Mouse (Mus musculus): Measurements from ENCODE around the gene DXBay18.
"Not testable (repeated sequence)": the region's sequence is repeated elsewhere in the genome, so short reads cannot be mapped to it uniquely, and the experiment has no call there.

Gene DXBay18

DNA sequence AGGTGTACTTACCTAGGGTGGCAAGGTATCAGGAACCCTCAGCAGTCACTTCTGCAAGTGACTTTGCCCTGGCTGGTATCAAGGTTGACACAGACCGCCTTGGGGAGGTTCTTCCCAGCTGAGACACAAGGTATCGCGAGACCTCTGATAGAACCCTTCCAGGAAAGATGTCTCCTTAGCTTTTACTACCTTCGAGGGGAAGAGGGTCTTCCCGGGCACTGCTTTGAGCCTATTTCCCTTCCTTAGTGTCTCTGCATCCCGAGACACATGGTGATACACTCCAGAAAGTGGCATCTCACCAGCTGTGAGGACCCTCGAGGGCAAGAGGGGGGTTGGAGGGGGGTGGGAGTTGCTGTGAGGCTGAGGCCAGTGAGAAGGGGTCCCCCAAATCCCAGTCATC lies at the start of gene DXBay18:
DXBay18 (minus strand) TSS at position 101 of the 400 bp plus-strand sequence.
- not testable (repeated sequence) for DNase-seq (ENCODE audit: low read depth, low spot score)

DNA sequence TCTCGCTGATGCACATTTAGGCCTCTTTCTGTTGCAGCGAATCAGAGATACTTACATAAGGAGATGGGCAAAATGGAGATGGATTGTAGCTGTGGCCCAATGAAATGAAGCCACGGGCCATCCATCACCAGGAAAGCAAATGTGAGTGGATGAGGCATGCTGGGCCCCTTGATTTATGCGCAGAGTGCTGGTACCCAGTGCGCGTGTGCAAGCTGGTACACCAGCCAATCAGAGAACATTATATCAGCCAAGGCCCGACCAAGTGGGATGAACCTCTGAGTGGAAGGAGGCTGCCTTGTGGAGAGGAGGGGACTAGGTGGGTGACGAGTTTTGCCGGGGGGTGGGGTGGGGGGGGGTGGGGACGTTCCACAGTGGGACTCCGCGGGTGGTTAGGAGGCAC lies 42.7 kb upstream of the DXBay18 start, which contains the start of gene Xlr3b:
Xlr3b (plus strand) TSS at position 274 of the 400 bp plus-strand sequence.
- DNase-seq (ENCODE audit: low read depth, low spot score), result not testable (repeated sequence)

DNA sequence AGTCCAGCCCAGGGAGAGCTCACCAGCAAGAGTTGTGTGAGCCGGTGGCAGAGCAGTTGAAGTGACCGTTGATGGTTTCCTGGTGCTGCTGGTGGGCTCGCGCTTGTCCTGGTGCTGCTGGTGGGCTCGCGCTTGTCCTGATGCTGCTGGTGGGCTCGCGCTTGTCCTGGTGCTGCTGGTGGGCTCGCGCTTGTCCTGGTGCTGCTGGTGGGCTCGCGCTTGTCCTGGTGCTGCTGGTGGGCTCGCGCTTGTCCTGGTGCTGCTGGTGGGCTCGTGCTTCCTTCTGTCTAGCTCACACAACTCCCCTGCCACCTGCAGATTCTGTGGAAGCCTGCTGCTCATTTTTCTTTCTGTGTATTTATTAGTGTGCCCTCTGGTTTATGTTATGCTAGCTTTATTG lies 27.6 kb upstream of the DXBay18 start, which contains the start of gene Spin2d:
Spin2d (minus strand) TSS at position 101 of the 400 bp plus-strand sequence.
- not testable (repeated sequence) for DNase-seq (ENCODE audit: low read depth, low spot score)

DNA sequence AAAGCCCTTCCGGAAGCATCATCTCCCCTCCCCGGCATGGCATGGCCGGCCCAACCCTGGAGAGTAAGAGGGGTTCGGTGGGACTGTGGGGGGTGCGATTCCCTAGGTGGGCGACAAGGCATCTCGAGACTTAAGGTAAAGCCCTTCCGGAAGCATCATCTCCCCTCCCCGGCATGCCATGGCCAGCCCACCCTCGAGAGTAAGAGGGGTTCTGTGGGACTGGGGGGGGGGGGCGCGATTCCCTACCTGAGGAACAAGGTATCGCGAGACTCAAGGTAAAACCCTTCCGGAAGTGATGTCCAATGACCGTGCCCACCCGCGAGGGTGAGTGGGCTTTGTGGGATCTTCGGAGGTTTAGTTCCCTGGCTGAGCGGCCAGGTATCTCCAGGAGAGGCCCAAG lies 754 bp downstream of the DXBay18 start, which contains the start of gene Xlr5b:
Xlr5b (plus strand) TSS at position 301 of the 400 bp plus-strand sequence.
- DNase-seq (ENCODE audit: low read depth, low spot score), result not testable (repeated sequence)

DNA sequence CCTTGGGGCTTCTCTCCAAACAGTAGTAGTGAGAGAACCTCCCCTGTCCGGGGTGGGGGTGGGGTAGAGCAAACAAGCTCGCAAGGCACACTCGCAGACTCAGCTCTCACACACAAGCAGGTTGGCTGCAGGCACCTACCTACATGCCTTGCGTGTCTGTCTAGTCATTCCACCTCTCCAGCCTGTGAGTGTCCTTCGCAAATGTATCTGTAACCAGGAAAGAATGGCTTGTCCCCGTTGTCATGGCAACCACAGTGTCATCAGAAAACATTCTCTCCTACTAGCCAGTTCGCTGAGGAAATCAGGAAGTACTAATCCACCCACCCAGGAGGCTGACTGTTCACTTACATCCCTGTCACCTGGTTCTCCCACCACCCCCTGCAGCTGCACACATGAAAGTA lies 6.0 kb downstream of the DXBay18 start:
- not testable (repeated sequence) for DNase-seq (ENCODE audit: low read depth, low spot score)

DNA sequence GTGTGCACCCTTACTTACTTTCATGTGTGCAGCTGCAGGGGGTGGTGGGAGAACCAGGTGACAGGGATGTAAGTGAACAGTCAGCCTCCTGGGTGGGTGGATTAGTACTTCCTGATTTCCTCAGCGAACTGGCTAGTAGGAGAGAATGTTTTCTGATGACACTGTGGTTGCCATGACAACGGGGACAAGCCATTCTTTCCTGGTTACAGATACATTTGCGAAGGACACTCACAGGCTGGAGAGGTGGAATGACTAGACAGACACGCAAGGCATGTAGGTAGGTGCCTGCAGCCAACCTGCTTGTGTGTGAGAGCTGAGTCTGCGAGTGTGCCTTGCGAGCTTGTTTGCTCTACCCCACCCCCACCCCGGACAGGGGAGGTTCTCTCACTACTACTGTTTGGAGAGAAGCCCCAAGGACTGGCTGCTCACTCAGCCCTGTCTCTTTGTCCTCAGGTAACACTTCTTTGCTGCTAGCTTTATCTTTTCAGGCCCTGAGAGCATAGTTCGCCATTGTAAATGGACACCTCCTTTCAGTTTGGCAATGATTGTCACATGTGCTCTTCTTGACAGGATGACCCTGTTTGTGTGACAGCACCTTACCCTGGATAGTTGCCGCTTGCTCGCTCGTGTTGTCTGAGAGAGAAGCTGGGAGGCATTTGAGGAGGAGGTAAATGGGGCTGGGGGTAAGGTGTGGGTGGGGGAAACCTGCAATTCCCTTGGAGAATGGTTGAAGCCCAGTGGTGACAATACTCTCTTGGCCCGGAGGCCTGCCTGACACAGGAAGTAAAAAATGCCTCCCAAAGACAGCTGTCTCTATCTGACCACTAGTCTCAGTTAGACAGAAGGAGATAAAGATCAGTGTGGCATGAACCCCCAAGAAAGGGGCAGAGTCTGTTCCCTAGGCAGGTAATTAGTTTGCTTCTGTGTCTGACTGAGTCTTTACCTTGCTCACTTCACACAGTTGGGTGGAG lies 26.1 kb downstream of the DXBay18 start:
- DNase-seq (ENCODE audit: low read depth, low spot score), result not testable (repeated sequence)

DNA sequence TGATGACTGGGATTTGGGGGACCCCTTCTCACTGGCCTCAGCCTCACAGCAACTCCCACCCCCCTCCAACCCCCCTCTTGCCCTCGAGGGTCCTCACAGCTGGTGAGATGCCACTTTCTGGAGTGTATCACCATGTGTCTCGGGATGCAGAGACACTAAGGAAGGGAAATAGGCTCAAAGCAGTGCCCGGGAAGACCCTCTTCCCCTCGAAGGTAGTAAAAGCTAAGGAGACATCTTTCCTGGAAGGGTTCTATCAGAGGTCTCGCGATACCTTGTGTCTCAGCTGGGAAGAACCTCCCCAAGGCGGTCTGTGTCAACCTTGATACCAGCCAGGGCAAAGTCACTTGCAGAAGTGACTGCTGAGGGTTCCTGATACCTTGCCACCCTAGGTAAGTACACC lies 32.5 kb downstream of the DXBay18 start, which contains the start of gene Gm14685:
Gm14685 (plus strand) TSS at position 301 of the 400 bp plus-strand sequence.
- DNase-seq (ENCODE audit: low read depth, low spot score), result not testable (repeated sequence)

DNA sequence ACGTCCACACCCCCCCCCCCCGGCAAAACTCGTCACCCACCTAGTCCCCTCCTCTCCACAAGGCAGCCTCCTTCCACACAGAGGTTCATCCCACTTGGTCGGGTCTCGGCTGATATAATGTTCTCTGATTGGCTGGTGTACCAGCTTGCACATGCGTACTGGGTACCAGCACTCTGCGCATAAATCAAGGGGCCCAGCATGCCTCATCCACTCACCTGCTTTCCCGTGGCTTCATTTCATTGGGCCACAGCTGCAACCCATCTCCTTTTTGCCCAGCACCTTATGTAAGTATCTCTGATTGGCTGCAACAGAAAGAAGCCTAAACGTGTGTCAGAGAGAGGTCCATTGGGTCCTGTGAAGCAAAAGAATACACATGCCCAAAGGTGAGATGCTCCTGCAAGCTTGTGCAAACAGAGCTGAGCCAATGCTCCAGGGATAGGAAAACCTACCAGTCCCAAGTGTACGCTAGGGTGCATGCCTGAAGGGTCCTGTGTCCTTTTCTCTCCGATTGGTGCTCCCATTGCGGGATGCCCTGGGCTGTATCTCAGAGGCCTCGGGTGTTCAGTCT lies 52.2 kb downstream of the DXBay18 start, which contains the start of gene Xlr3a:
Xlr3a (minus strand) TSS at position 155 of the 568 bp plus-strand sequence.
- DNase-seq (ENCODE audit: low read depth, low spot score), result not testable (repeated sequence)

All from embryo, embryonic 11.5 days (tissue).